Mouse (Mus musculus) limb, embryonic 12.5 days (tissue): ENCODE results near the gene Adam22. TPM values are rescaled to one million over a fixed set of nuclear protein-coding genes. Genes with fewer than 3 reads are reported as not detected.

Source experiments
- ATAC-seq: fragments of 200-750 bp; cut with Nextera tagmentation; 2 replicates; pipeline ENCODE4 v1.8.0; 2017; ENCODE audit warnings: low read depth, moderate TSS enrichment; ENCODE audit not compliant: insufficient number of reproducible peaks, insufficient read depth, low FRiP score, low TSS enrichment
- H3K27ac ChIP-seq: fragments of 300-500 bp; sonication (generic); 2 replicates; pipeline ENCODE4 v1.5.1; 2016; ENCODE audit warnings: mild to moderate bottlenecking, moderate library complexity
- H3K27me3 ChIP-seq: fragments of 300-500 bp; sonication (generic); 2 replicates; pipeline ENCODE4 v1.6.1; 2016; ENCODE audit warnings: mild to moderate bottlenecking, moderate library complexity
- H3K36me3 ChIP-seq: fragments of 300-500 bp; sonication (generic); 2 replicates; pipeline ENCODE4 v1.6.1; 2016; ENCODE audit warnings: mild to moderate bottlenecking, moderate library complexity
- H3K4me1 ChIP-seq: fragments of 300-500 bp; sonication (generic); replicated peaks from 2 replicates; pipeline ENCODE4 v1.6.1; 2016
- H3K4me2 ChIP-seq: fragments of 300-500 bp; sonication (generic); 2 replicates; pipeline ENCODE4 v1.6.1; 2016; ENCODE audit warnings: mild to moderate bottlenecking, moderate library complexity
- H3K4me3 ChIP-seq: fragments of 300-500 bp; sonication (generic); replicated peaks from 2 replicates; pipeline ENCODE4 v1.5.1; 2016; ENCODE audit warnings: mild to moderate bottlenecking
- H3K9ac ChIP-seq: fragments of 300-500 bp; sonication (generic); replicated peaks from 2 replicates; pipeline ENCODE4 v1.6.1; 2016; ENCODE audit warnings: mild to moderate bottlenecking, moderate library complexity
- H3K9me3 ChIP-seq: fragments of 300-500 bp; sonication (generic); 2 replicates; pipeline ENCODE4 v1.6.1; 2016; ENCODE audit warnings: mild to moderate bottlenecking, moderate library complexity
- WGBS: fragments of 180-500 bp; shearing (Covaris S2); methylation state at CpG from one replicate; pipeline ENCODE4 v1.1.7; 2016; 5-methylcytosine and 5-hydroxymethylcytosine counted together
- polyA plus RNA-seq: library from polyadenylated mRNA; unstranded; fragments of >200 nt; fragmentation: Nextera tagmentation; extraction: Ambion mirVana; gene quantifications from 2 replicates; pipeline ENCODE4 v1.2.1, GENCODE M21; 2016

The Adam22 gene
- polyA plus RNA-seq, 1 experiment from 2014 or later: 15.5 TPM

DNA sequence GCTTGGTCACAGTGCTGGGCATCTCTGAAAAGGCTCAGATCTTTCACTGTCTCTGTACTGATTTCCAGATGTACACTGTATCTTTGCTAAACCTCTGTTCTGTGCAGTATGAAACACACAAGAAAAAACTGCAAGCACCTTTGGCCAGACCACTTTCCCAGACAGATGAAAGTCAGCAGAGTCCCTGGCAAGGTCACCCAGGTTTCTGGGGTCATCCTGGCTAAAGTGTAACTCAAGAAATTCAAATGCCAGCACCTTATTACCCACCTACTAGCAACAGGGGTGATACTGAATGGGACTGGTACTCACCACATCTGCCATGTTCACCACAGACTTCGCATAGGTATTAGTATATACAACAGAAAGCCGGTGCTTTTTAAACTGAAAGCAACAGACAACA is 221.8 kb downstream of the Adam22 start:
- H3K27me3 ChIP-seq: no peaks in the 10 kb centered on the region
- H3K4me2 ChIP-seq: no peak overlapping the region
- no peak overlapping the region for H3K27ac ChIP-seq
- no peaks in the 10 kb centered on the region for H3K9me3 ChIP-seq
- no peak overlapping the region for H3K4me3 ChIP-seq
- no peak for ATAC-seq
- no peak overlapping the region for H3K9ac ChIP-seq
- no peaks in the 10 kb centered on the region for H3K36me3 ChIP-seq
- WGBS: 96% methylated on average over 2 of the region's 2 CpGs
- 0 out of 2 replicates have a peak, but pooled peaks cover 3% of the 10 kb centered on the region for H3K4me1 ChIP-seq

DNA sequence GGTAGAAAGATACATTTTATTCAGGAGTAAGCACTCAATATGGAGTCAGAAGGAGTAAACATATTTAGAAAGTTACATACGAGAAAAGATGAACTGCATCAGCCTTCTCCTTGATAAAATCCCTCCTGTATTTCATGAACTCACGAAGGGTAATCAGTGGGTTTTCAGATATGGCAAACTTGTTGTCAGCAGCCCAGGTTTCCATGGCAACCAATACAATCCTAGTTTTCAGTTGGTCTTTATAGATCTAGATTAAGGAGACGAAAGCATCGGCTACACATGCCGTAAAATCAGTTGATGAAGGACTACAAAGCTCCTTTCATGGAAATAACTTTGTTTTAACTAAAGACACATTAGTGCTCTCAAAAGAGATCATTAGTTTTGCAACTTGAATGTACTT is 222.5 kb downstream of the Adam22 start:
- H3K36me3 ChIP-seq: no peaks in the 10 kb centered on the region
- H3K27me3 ChIP-seq: no peaks in the 10 kb centered on the region
- no peak overlapping the region for H3K4me3 ChIP-seq
- H3K4me2 ChIP-seq: no peak overlapping the region
- H3K4me1 ChIP-seq: 0 out of 2 replicates have a peak, but pooled peaks cover 3% of the 10 kb centered on the region
- no peak for ATAC-seq
- H3K9ac ChIP-seq: no peak overlapping the region
- no peaks in the 10 kb centered on the region for H3K9me3 ChIP-seq
- 62% methylated on average over 5 of the region's 5 CpGs for WGBS
- H3K27ac ChIP-seq: no peak overlapping the region

- H3K9me3 ChIP-seq: no peaks in the 10 kb centered on the region
- no peak overlapping the region for H3K4me3 ChIP-seq
- H3K36me3 ChIP-seq: no peaks in the 10 kb centered on the region
- no peak overlapping the region for H3K4me2 ChIP-seq
- no peak for ATAC-seq
- no peaks in the 10 kb centered on the region for H3K4me1 ChIP-seq
- no peak overlapping the region for H3K9ac ChIP-seq
- H3K27ac ChIP-seq: no peak overlapping the region
- 80% methylated on average over 5 of the region's 5 CpGs for WGBS
- H3K27me3 ChIP-seq: no peaks in the 10 kb centered on the region
Observed at GRCm38 (mm10) chr5:8132546-8132945, 235.4 kb downstream of the Adam22 start.

DNA sequence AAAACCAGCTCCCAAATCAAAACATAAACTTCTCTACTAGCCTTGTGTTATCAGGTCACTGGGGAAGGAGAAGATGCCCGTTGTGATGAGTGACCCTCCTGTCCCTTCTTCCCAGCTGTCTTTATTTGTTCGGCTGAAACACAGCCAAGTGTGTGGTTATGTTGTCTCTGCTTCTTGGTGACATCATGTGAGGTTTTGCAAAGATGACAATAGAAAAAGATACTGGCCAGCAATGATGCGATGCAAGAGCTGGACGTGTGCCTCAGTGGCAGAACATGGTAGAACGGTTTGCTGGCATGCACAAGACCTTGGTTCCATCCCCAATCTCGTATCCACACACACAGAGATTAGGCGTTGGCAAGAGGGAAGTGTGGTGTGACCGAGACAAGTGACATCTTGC is 236.0 kb downstream of the Adam22 start:
- Histone ChIP-seq H3K9ac (no peak overlapping the region), H3K9me3 (no peaks in the 10 kb centered on the region), H3K27ac (no peak overlapping the region), H3K36me3 (no peaks in the 10 kb centered on the region), H3K4me3 (no peak overlapping the region), H3K27me3 (no peaks in the 10 kb centered on the region), H3K4me1 (no peaks in the 10 kb centered on the region), H3K4me2 (no peak overlapping the region)
- WGBS: 86% methylated on average over 8 of the region's 8 CpGs
- no peak for ATAC-seq

- no peaks in the 10 kb centered on the region for H3K4me1 ChIP-seq
- no peak for ATAC-seq
- H3K4me2 ChIP-seq: no peak overlapping the region
- H3K4me3 ChIP-seq: no peak overlapping the region
- no peaks in the 10 kb centered on the region for H3K27me3 ChIP-seq
- no peak overlapping the region for H3K27ac ChIP-seq
- H3K9me3 ChIP-seq: no peaks in the 10 kb centered on the region
- 94% methylated on average over 2 of the region's 2 CpGs for WGBS
- no peak overlapping the region for H3K9ac ChIP-seq
- H3K36me3 ChIP-seq: no peaks in the 10 kb centered on the region
Observed at GRCm38 (mm10) chr5:8129750-8130149, 238.2 kb downstream of the Adam22 start.

GRCm38 (mm10) chr5:8120926-8121325 is 247.0 kb downstream of the Adam22 start:
- H3K27me3 ChIP-seq: no peaks in the 10 kb centered on the region
- no peaks in the 10 kb centered on the region for H3K4me1 ChIP-seq
- H3K9me3 ChIP-seq: 0 out of 2 replicates have a peak, but pooled peaks cover 4% of the 10 kb centered on the region
- H3K4me3 ChIP-seq: no peak overlapping the region
- H3K27ac ChIP-seq: no peak overlapping the region
- H3K36me3 ChIP-seq: no peaks in the 10 kb centered on the region
- H3K9ac ChIP-seq: no peak overlapping the region
- WGBS: 92% methylated on average over 3 of the region's 3 CpGs
- no peak overlapping the region for H3K4me2 ChIP-seq
- no peak for ATAC-seq

- Histone ChIP-seq H3K9ac (no peak overlapping the region), H3K27ac (no peak overlapping the region), H3K9me3 (0 out of 2 replicates have a peak, but pooled peaks cover 4% of the 10 kb centered on the region), H3K4me1 (no peaks in the 10 kb centered on the region), H3K36me3 (no peaks in the 10 kb centered on the region), H3K4me2 (no peak overlapping the region), H3K4me3 (no peak overlapping the region), H3K27me3 (no peaks in the 10 kb centered on the region)
- ATAC-seq: no peak
- WGBS: 86% methylated on average over 2 of the region's 2 CpGs
Observed at GRCm38 (mm10) chr5:8120087-8120486, 247.9 kb downstream of the Adam22 start.

DNA sequence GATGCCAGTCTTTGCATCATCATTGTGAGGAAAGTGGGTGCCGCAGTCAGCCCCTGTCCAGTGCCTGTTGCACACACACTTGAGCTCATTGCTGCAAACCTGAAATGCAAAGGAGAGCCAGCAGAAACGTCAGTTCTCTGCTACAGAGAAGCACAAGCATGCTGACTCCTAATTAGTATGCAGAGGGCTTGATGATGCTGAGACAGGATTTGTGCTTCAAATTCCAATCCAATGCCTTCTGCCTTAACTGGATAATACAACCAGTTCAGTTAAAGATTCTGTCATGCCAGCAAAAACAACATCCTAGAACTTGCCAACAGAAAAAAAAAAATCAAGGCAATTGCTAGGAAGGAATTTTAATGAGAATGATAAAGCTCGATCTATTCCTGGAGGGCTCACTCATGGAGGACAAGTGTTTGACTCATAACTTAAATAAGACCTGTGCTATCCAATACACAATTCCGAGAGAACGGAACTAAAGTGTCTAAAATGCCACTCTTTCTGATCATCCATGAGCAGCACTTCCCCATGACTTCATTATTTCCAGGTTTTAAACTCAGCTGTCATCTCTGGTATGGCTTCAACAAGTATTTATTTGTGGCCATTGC is 251.3 kb downstream of the Adam22 start:
- no peak for ATAC-seq
- Histone ChIP-seq H3K4me2 (no peak overlapping the region), H3K4me1 (no peaks in the 10 kb centered on the region), H3K27ac (no peak overlapping the region), H3K9me3 (no peaks in the 10 kb centered on the region), H3K36me3 (no peaks in the 10 kb centered on the region), H3K27me3 (no peaks in the 10 kb centered on the region), H3K9ac (no peak overlapping the region), H3K4me3 (no peak overlapping the region)
- 78% methylated on average over 5 of the region's 5 CpGs for WGBS

DNA sequence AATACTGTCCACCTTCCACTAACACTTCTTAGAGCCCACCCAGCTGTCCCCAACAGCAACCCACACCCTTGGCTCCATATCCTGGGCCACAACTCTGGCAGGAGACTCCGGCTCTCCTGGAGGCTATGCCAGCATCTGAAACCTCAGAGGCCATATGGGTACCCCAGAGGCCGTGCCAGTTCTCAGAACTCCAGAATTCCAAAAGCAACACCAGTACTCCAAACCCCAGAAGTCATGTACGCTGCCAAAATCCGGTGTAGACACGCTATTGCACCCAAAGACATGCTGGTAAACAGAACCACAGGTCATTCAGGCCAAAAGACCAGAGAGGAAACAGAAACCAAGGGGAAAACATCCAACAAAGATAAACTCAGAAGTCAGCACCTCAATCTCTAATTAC is 255.7 kb downstream of the Adam22 start:
- Histone ChIP-seq H3K4me2 (no peak overlapping the region), H3K9me3 (no peaks in the 10 kb centered on the region), H3K27me3 (no peaks in the 10 kb centered on the region), H3K27ac (no peak overlapping the region), H3K4me3 (no peak overlapping the region), H3K36me3 (no peaks in the 10 kb centered on the region), H3K4me1 (no peaks in the 10 kb centered on the region), H3K9ac (no peak overlapping the region)
- ATAC-seq: no peak
- 91% methylated on average over 5 of the region's 5 CpGs for WGBS

GRCm38 (mm10) chr5:8111691-8112090 is 256.3 kb downstream of the Adam22 start:
- Histone ChIP-seq H3K27ac (no peak overlapping the region), H3K9ac (no peak overlapping the region), H3K4me1 (no peaks in the 10 kb centered on the region), H3K27me3 (no peaks in the 10 kb centered on the region), H3K4me3 (no peak overlapping the region), H3K4me2 (no peak overlapping the region), H3K36me3 (no peaks in the 10 kb centered on the region), H3K9me3 (no peaks in the 10 kb centered on the region)
- 78% methylated on average over 3 of the region's 3 CpGs for WGBS
- ATAC-seq: no peak

- Histone ChIP-seq H3K27ac (no peak overlapping the region), H3K4me1 (no peaks in the 10 kb centered on the region), H3K36me3 (no peaks in the 10 kb centered on the region), H3K27me3 (no peaks in the 10 kb centered on the region), H3K9ac (no peak overlapping the region), H3K4me3 (no peak overlapping the region), H3K9me3 (no peaks in the 10 kb centered on the region), H3K4me2 (no peak overlapping the region)
- WGBS: 85% methylated on average over 1 of the region's 1 CpGs
- no peak for ATAC-seq
Observed at GRCm38 (mm10) chr5:8095689-8096088, 272.3 kb downstream of the Adam22 start.

DNA sequence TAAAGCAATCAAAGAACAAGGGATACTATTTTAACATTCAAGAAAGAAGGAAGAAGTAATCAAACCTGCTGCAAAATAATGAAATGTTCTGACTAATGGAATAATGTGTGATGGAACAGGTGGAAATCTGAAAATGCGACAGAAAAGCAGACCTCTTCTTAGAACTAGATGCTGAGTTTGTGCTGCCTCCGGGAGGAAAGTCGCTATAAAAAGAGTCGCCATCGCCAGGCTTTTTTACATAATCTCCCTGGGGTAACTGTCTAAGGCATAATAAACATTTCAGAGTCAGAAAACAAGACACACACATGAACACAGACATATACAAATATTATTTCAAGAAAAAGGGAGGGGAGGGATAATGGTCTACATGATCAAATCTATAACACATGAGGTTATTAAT is 273.0 kb downstream of the Adam22 start:
- Histone ChIP-seq H3K4me2 (no peak overlapping the region), H3K27me3 (no peaks in the 10 kb centered on the region), H3K9ac (no peak overlapping the region), H3K4me3 (no peak overlapping the region), H3K9me3 (no peaks in the 10 kb centered on the region), H3K27ac (no peak overlapping the region), H3K4me1 (no peaks in the 10 kb centered on the region), H3K36me3 (no peaks in the 10 kb centered on the region)
- WGBS: 66% methylated on average over 5 of the region's 5 CpGs
- no peak for ATAC-seq
